Mouse (Mus musculus): ENCODE results near the gene Tubgcp4.

- no peak for TF ChIP-seq CTCF (IDR thresholded peaks at IDR 0.05; ENCODE audit: extremely low read depth, insufficient read length, insufficient replicate concordance, low read depth, low read length)
- TF ChIP-seq POLR2A (IDR thresholded peaks at IDR 0.05; ENCODE audit: low read depth, low read length), result no peak
These were observed 57.7 kb downstream of the Tubgcp4 start for GRCm38 (mm10) chr2:121228135-121228534.
